Mouse (Mus musculus): ENCODE measurements at regions not wholly inside any gene's neighbourhood (a gene's known extent, or its start where the extent isn't known, plus 50 kb on each side); places are given as distances from the start of the nearest gene placed in this dataset.

DNA sequence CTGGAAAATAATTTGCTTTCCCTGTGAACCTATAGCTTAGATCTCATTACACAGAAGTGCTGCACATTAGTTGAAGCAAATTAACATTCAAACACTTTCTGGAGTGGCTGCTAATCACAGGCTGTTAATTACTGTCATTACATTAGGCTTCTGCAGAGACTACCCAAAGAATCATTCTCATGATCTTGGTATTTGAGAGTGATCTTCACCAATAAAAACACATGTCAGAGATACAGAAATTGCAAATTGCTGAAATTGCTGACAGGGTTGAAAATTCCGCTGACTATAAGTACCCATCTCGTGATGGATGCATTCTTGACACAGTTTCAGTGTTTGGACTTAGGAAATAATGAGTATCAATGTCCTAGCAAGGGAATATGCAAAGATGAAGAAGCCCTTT, 185.7 kb upstream of the Atp5g3 start:
- no peak for DNase-seq

DNA sequence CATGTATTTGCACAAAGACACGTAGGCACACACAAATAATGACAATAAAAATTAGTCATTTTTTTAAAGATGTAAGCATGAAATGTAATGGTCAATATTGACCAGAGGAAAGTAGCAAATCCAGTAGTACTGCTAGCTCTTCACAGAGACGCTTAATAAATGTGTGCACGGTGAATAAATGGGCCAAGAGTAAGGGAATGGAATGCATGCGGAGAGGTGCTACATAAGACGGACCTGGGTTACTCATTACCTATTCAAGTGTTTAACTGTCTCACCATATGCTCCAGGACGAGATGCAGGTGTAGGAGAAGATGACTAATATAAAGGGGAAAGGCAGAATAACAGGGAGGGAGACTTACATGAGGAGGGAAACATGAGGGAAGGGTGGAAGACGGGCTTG, 182.4 kb upstream of the Atp5g3 start:
- DNase-seq = no peak

DNA sequence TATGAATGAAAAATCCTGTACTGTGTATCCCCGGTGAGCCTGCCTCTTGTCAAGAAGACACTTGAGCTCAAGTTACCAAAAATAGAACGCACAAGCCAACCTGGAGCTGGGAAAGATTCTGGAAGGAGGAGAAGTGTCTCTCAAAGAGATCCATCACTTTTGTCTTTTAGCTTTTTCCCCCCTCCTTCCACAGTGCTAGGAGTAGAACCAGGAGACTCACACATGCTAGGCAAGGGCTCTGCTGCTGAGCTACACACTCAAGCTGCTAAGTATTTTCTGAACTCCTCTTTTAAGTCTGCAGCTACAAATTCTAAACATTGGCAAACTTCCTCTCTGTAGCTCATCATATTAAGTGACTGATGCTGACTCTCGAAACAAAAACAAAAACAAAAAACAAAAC, 176.2 kb upstream of the Atp5g3 start:
- no peak for DNase-seq

DNA sequence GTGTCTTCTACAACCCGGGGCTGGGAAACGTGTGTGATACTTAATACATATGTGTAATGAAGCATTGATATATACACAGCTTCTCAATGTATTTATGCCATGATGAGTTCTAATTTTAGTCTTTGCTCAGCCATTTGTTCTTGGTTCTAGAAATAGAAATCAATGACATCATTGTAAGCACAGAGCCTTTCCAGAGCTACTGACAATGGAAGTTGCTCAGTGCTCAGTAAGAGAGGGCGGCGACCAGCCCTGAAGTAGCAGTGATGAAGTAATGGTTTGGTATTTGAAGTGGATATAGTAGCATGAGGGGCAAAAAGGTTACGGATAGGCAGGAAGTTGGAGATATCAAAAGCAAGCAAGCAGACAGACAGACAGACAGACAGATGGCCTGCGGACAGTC, 173.8 kb upstream of the Atp5g3 start:
- DNase-seq = no peak

DNA sequence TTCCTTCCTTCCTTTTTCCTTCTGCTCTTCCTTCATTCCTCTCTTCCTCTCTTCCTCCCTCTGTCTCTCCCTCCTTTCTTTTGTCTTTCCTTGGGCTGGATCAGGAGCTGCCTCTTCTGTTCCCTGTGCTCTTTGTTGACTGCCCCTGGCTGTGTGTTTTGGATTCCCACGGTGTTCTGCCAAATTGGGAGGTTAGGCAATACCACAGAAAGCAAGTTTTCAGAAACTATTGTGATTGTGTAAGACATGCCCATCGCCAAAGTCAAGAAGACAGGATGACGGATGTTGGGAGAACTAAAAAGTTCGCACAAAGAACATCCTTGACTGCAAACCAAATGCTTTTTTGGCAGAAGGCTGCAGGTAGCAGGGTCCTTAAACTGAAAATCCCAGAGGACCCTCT, 165.6 kb upstream of the Atp5g3 start:
- no peak for DNase-seq

DNA sequence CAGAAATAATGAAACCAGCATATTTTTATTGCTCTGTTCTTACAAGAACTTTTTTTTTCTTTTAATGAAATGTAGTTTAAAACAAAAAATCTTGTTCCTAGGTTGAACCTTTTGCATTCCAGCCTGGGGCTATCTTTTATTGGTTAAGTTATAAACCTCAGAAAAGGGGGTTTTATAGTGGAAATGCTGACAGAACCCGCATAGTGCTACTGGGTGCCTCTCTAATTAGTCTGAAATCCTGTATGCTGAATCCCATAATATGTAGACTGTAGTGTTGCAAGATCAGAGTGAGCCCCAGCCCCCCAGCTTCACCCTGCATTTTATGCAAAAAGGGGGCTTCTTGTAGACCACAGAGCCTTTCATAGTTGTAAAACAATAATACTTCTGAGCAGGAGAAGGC, 164.4 kb upstream of the Atp5g3 start:
- no peak for DNase-seq

DNA sequence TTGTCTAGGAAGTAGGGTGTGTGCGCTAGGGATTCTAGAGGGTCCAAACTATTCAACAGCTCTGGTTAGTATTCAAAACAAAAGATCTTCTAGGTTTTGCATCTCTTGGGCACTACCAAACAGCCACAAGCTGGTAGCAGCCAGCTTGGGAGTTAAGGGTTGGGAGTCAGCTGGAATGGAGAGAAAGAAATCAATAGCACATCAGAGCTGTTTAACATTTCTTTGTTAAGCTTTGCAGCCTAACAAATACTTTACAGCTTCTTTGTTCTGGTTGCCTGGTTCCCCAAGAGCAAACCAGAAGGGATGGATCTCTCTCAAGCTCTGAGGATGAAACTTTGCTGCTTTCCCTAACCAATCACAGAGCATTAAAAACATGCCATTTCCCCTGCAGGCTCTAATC, 162.3 kb upstream of the Atp5g3 start:
- no peak for DNase-seq

DNA sequence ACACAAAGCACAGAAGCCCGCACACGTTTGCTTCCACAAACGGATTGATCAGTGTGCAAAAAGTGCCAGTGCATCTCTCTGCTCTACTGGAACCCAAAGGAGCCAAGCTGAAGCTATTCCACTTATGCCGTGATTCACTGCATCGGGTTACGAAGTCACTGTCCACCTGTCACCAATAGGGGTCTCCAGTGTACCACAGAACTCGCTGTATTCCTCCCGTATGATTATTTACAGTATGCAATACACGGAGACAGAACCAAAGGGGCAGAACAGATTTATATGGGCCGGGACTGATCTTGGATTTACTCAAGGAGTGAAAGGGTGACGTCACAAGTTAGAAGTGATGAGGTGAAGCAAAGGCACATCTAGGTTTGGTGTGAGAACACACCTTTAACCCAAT, 155.5 kb upstream of the Atp5g3 start:
- DNase-seq = peak; percentile 74 to 80

DNA sequence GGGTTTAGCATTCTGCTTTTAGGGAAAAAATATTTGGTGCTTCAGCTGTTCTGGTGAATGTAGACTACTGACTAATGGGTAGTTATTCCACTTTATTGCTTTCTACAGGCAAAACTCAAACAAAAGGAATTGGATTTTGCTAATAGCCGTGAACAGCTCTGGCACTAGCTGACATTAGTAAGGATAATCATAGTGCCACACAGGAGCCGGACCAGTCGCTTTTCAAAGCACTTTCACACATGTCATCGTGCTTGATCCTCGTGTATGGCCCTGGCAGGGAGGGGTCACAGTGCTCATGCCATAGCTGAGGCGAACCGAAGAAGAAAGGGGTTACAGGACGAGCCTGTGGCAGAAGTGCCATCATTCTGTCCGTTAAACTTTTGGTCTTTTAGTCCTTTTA, 153.2 kb upstream of the Atp5g3 start:
- DNase-seq = no peak

DNA sequence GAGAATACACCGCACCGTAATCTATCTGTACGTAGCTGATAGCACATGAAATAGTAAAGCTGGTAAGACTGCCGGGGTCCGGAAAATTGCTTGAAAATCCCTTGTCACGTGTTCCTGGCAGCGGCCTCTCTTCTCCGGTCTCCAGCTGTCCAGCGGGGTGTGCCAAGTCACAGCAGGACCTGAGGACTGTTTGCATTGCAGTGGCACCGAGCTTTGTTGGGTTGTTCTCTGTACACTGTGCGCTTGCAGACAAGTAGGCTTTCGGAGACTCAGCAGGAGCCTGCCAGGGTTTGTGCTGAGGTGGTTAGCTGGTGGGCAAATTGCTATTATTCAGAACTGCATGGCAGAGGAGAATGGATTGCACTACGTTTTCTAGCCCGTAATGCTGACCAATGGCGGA, 152.7 kb upstream of the Atp5g3 start:
- no peak for DNase-seq

DNA sequence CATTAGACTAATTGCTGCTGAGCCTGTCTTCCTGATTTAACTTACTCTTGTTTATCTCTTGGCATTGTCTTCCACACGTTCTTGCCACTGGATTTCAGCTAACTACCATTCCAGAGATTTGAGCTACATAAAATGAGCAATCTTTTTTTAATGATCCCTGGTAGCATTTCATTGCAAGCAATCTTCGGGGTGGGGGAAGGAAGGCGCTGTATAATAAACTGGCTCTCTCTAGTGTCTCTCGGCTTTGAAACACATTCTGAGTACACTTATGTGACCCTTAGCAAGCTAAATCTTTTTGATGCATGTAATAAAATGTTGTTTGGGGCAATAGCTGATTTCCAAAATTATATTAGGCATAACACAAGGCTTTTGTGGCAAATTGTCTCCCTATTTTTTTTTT, 152.2 kb upstream of the Atp5g3 start:
- DNase-seq = no peak

DNA sequence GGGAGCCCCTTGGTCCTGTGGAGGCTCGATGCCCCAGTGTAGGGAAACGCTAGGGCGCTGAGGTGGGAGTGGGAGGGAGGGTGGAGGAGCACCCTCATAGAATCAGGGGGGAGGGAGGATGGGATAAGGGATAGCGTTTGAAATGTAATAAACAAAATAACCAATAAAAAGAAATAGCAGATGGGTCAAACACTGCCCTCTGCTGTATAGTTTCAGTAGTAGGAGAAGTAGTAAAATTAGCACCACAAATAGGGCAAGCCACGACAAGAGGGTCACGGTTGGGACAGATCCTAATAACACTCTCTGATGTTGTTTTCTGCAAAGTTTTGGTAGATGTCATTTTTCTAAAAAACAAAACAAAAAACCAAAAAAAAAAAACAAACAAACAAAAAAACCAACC, 131.3 kb upstream of the Atp5g3 start:
- DNase-seq = no peak

DNA sequence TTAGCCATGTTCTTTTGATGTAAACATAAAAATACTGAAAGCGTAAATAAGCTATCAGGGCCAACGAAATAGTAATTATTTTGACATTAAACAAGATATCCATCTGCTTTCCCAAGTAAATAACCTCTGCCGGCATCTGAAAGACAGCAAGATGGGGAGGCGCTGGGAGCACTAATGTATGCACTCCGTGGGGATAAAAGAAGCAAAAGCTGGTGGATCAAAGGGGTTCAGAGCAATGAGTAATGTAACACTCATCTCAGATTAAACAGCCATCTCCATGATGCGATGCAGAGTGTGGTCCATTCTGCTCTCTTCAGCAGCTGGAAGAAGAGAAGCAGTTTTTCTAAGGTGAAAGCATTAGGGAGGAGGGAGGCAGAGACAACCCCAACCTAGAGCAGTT, 128.5 kb upstream of the Atp5g3 start:
- DNase-seq = no peak

DNA sequence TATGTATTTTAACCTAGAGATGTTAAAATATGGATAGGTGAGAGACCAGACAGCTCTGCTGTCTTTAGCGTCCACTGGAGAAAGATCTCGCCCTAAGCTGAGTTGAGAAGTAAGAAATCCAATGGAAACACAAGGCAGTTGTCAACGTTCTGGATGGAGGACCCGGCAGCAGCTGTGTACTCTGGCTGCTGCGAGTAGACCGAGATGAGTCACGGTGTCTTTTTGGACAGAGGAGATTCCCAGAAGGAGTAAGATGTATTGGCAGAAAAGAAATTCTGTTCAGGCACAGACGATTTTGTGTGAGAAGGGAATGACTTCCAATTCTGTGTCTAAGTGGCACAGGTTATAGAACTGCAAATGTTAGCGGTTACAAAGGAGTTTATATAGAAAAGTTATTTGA, 124.9 kb upstream of the Atp5g3 start:
- DNase-seq = no peak

DNA sequence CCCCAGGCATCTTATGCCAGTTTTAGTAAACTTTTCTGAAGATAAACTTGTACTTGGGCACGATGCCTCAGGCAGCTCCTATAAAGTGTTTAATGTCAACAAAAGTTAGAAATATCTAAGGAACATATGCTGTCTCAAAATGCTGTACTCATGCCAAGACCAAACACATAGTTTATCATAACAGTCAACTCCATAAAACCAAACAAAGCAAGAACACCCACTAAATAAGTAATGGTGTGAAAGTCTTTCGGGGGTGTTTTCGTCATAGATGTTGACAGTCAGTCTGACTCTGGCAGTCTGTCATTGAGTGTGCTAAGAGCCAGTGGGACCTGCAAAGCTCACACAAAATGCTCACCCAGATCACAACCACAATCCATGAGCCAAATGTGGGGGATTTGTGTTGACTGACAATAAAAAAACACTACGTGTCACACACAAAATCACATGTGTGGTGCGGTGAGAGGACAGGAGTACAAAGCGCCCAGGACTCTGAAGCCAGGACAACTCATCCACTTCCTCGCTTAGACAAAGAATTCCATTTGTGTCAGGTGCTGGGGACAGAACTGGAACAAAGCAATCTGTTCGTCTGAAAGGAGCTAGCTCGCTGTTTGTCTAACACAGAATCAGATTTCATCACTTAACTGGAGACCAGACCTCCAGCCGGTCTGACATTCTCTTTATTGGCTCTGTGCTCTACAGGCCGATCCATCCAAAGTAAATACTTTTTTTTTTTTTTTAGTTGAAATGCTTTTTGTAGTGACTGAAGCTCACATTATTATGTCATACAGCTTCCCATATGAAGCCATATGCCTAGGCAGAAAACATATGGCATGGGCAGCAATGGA, 121.3 kb upstream of the Atp5g3 start:
- no peak for DNase-seq

DNA sequence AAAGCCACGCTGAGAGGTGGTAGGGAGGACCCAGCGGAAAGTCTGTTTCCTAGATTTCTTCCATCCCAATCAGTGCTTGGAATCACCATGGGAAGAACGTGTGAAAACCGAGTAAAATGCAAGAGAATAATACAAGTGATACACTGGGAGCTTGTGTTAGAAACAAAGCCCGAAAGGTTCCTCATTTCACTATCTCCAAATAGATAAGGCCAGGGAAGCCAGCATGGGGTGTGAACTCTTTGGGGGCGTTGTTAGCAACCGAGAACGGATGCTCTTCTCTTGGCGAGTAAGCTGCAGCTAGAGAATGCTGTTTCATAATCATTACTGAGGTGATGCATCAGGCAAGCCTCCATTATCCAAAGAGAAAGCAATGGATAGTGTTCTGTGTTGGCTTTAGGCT, 118.8 kb upstream of the Atp5g3 start:
- DNase-seq = no peak

DNA sequence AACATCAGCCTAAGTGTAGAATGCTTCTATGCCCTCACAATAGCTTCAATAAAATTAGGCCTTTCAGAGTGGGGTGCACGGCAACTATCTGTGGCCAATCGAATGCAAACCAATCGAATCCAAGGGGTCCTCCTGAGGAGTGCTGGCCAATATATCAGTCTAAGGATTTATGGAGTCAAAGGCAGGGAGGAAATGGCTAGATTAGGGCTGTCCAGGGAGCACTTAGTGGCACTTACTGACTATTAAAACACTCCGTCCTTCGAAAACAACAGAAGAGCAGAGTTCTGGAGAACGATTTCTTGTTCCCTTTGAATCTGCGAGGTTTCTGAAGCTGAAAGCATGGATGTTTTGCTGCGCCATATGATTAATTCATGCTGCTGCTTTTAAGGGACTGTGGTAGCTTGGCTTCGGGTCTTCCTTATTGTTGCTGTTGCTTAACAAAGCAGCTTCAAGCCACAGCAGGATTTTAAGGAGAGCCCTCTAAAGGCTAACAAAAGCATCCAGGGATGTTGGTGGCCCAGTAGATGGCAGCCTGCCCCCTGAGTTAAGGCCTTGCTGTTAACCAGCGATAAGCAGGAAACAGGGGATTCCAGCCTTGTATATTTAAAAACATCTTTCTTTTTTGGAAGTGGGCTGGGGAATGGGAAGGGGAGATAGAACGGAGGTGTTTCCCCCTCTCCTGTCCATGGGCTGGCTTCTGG, 116.4 kb upstream of the Atp5g3 start:
- peak; percentile 73 to 80 for DNase-seq

DNA sequence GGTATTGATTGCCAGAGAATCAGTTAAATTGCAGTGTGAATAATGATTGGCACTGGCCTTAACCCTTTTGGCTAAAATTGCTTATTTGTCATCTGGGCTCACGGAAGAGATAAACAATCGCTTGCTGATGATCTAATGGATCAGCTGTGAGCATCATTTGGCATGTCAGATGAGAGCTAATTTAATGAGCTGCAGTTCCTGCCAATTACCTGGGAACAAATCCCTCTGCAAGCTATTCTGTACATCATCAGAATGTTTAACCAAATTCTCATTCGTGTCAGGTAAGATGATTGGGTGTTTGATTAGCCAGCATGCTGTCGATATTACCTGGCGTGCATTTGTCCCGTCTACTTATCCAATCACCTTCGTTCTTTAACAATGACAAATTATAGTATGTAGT, 104.0 kb upstream of the Atp5g3 start:
- no peak for DNase-seq

DNA sequence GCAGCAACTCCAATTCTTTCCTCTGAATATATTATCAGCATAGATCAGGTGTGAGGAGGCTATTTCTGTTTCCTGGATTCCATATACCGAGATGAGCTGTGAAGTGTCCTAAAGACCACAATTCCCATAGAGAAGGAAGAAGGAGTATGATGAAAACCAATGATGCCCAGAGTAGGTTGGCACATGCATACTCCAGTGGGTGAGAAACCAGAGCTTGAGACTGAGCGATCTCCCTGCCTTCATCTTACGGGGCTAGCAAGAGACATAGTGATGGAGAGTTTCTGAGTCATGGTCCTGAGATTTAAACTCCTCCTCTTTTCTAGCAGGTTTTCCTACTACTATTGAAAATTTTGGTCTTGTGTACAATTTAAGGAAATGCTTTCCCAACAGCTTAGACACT, 103.1 kb upstream of the Atp5g3 start:
- DNase-seq = no peak

DNA sequence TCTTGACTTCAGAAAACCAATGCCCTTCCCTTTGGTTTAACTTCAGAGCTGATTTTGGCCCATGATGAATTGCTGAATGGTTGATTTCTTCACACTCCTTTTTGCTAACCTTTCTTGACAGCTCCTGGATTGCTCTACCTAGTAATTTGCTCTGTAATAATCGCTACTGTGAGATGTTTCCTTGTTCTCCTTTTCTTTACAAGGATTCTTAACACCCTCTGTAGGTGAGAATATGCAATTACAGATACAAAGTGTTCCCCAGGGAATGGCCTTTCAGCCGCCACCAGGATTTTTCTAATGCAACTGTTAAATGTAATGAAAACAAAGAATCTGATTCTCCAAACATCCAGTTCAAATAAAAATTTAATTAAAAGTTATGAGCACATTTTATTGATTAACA, 87.4 kb upstream of the Atp5g3 start:
- DNase-seq = no peak

DNA sequence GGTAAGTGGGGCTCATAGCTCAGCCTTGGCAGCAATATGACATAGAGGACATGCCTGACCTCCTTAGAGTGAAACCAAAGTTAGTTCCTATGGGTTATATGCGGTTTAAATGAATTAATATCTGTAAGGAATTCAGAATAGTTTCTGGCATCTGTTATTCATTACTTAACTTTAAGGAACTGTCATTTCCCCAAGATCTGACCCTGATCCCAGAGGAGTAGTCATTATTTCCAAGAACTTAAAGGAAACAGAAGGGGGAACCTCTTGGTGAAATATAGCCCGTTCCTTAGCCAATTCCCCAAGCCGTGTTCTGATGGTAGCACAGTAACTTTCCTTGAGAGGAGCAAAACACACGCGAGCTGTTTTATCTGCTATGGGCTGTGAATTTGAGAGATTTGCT, 85.9 kb upstream of the Atp5g3 start:
- DNase-seq = no peak

DNA sequence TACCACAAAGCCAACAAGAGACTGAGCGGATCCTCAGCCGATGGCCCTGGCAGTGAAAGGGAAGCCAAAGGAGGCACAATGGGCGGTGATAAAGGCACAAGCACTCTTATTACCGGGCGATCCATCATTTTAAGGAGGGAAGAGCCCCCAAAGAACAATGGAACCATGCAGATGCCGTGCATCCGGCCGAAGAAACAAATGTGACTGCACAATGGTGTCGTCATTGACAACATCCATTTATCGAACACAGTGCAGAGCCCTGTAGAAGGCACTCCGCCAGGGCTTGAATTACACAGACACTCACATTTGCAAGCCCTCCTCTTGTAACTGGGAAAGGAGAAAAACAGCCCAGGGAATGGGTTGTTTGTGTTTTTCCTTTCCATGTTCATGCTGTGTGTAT, 80.7 kb upstream of the Atp5g3 start:
- DNase-seq = no peak

DNA sequence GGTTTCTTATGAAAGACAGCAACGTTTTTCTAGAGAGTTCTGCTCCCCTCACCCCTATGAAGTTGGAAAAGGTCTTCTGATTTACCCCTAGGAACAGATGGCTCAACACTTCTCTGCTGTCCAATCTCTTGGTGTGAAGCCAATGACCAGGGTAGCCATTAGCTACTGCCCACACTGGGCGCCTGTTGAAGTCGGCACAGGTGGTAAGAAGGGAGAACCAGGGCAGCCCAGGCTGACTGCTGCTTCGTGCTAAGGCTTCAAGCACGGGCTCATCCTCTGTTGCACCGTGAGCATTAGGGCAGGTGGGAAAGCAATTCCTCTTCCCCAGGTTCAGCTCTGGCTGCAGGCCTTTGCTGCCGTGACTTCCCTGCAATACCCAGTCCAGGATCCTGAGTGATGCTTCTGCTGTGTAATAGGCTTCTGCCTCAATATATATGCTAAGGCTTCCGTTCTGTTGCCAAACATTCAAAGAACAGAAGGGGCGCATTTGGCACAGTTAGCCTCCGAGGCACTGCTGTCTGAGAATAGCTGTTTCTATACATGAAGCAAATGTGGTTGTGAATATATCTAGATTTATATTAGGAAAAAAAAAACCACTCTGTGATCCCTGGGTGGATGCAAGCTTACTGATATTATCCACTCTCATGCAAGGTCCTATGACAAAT, 76.4 kb upstream of the Atp5g3 start:
- DNase-seq = no peak

DNA sequence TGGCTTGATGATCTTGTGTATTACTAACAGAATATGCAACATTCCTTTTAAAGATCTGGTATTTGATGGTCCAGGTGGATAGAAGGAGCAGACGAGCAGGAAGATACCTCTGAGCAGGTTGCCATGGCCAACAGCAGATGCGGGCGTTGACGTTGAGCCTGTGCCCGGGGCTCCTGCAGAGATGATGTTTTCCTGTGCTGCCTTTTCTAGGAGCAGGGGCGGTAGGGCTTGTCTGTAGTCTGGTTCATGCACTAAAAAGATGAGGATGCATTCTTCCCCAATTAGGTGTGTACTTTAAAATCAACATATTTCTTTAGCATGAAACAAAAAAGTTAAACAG, 74.8 kb upstream of the Atp5g3 start:
- DNase-seq = no peak

All from kidney, postnatal 4 days (tissue).